Mouse (Mus musculus) liver, embryonic 11.5 days (tissue): ENCODE measurements around the gene Wnk2. TPM values are rescaled to one million over a fixed set of nuclear protein-coding genes. Genes with fewer than 3 reads are reported as not detected.

Source experiments
- ATAC-seq: fragments of 200-750 bp; cut with Nextera tagmentation; replicated peaks from 2 replicates; pipeline ENCODE4 v1.8.0; 2017; ENCODE audit warnings: moderate number of reproducible peaks, mild to moderate bottlenecking, moderate TSS enrichment, moderate library complexity; ENCODE audit not compliant: low FRiP score
- DNase-seq: peaks from one replicate; pipeline ENCODE4 v3.0.0-alpha.2; 2017; ENCODE audit warnings: low spot score
- H3K27ac ChIP-seq: fragments of 300-500 bp; sonication (generic); 2 replicates; pipeline ENCODE4 v1.5.1; 2014; ENCODE audit warnings: mild to moderate bottlenecking, low read depth, low read length, control low read depth
- H3K27me3 ChIP-seq: fragments of 300-500 bp; sonication (generic); replicated peaks from 2 replicates; pipeline ENCODE4 v1.6.1; 2014; ENCODE audit warnings: low read length, mixed read lengths; ENCODE audit not compliant: control insufficient read depth, insufficient read depth
- H3K36me3 ChIP-seq: fragments of 300-500 bp; sonication (generic); 2 replicates; pipeline ENCODE4 v1.6.1; 2014; ENCODE audit warnings: mild to moderate bottlenecking, low read length, moderate library complexity, mixed read lengths; ENCODE audit not compliant: control insufficient read depth, insufficient read depth
- H3K4me1 ChIP-seq: fragments of 300-500 bp; sonication (generic); replicated peaks from 2 replicates; pipeline ENCODE4 v1.6.1; 2014; ENCODE audit warnings: low read length, mixed read lengths; ENCODE audit not compliant: control insufficient read depth, insufficient read depth
- H3K4me2 ChIP-seq: fragments of 300-500 bp; sonication (generic); 2 replicates; pipeline ENCODE4 v1.6.1; 2014; ENCODE audit warnings: mild to moderate bottlenecking, control low read depth, moderate library complexity
- H3K4me3 ChIP-seq: fragments of 300-500 bp; sonication (generic); 2 replicates; pipeline ENCODE4 v1.5.1; 2014; ENCODE audit warnings: low read depth, low read length, control low read depth
- H3K9ac ChIP-seq: fragments of 300-500 bp; sonication (generic); 2 replicates; pipeline ENCODE4 v1.6.1; 2014; ENCODE audit warnings: low read depth, low read length, control low read depth
- H3K9me3 ChIP-seq: fragments of 300-500 bp; sonication (generic); 2 replicates; pipeline ENCODE4 v1.6.1; 2016; ENCODE audit warnings: low read length, inconsistent platforms, mixed read lengths; ENCODE audit not compliant: control insufficient read depth
- WGBS: fragments of 180-500 bp; shearing (Covaris S2); extraction: QIAGEN DNeasy Blood & Tissue Kit; methylation state at CpG from one replicate; pipeline ENCODE4 v1.1.7; 2014; 5-methylcytosine and 5-hydroxymethylcytosine counted together
- polyA plus RNA-seq: library from polyadenylated mRNA; unstranded; fragments of >200 nt; fragmentation: Nextera tagmentation; extraction: Ambion mirVana; gene quantifications from 2 replicates; pipeline ENCODE4 v1.2.1, GENCODE M21; 2014

The Wnk2 gene
- polyA plus RNA-seq, 1 experiment from 2014 or later: 0.45 TPM

DNA sequence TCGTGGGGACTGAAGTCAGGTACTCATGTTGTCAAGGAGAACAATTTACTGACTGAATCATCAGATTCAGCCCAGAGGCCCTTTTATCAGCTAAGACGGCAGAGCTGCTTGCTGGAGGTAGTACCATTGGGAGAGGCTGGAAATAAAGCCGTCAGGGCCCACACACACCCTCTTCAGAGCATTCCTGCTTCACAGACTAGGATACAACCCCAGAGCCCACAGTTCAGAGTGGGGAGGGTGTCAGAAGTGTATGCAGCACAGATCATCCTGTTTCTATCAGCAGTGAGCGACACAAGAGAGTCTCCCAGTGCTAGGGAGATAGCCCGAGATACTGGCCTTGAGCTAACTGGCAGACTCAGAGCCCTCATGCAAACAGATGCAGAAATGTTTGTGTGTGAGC, 35.3 kb upstream of the Wnk2 start:
- 50% methylated on average over 5 of the region's 5 CpGs for WGBS
- ATAC-seq (no peak), DNase-seq (no peak)
- Histone ChIP-seq H3K9ac (no peak overlapping the region), H3K36me3 (no peaks in the 10 kb centered on the region), H3K27ac (no peak overlapping the region), H3K4me3 (no peak overlapping the region), H3K27me3 (no peaks in the 10 kb centered on the region; the same call in 1 of the 2 replicates), H3K9me3 (no peaks in the 10 kb centered on the region), H3K4me2 (no peak overlapping the region), H3K4me1 (peaks cover 9% of the 10 kb centered on the region)

DNA sequence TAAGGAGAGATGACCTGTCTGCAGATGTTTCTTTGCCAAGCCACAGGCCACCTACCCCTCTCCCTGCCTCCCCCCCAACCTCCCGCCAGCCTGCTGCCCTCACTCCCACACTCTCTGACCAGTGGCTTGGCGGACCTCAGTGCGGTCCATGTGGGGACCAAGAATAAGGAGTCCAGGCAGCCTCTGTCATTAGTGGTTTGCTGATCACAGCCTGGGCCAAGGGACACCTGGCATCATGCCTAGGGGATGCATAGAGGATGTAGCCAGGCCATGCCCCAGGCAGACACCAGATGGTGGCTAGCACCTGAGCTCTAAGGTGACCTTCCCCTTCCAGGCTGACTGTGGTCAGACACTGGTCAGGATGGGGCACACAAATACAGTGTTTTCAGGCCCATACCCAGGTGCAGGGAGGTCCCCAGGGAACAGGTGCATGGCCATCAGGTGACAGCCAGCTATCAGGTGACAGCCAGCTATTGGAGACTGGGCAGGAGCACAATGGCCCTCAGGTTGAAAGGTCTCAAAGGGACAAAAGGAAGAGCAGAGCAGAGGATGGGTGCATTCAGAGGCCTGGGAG, 33.7 kb upstream of the Wnk2 start:
- ATAC-seq (no peak), DNase-seq (no peak)
- Histone ChIP-seq H3K4me3 (no peak overlapping the region), H3K36me3 (no peaks in the 10 kb centered on the region), H3K9ac (no peak overlapping the region), H3K9me3 (no peaks in the 10 kb centered on the region), H3K4me1 (peaks cover 1% of the 10 kb centered on the region), H3K4me2 (no peak overlapping the region), H3K27ac (no peak overlapping the region), H3K27me3 (no peaks in the 10 kb centered on the region; the same call in 1 of the 2 replicates)
- WGBS: 91% methylated on average over 3 of the region's 3 CpGs

DNA sequence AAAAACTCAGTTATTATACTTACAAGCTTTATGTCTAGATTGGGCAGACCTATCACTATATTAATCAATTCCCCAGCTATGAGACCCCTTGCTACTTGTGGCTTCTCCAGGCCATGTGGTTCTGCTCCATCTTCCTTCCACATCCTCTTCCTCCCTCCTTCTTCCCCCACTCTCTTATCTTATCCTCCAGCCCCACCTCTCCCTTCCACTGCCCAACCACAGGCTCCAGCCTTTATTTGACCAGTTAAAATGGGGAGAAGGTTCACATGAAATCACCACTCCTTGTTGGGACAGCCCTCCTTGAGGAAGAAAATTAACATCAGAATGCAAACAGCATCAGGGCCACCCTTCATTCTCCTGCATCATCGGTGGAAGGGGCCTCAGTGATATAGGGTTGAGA, 32.9 kb upstream of the Wnk2 start:
- Histone ChIP-seq H3K27me3 (no peaks in the 10 kb centered on the region; the same call in 1 of the 2 replicates), H3K4me1 (no peaks in the 10 kb centered on the region; the same call in 1 of the 2 replicates), H3K4me2 (no peak overlapping the region), H3K9ac (no peak overlapping the region), H3K27ac (no peak overlapping the region), H3K36me3 (no peaks in the 10 kb centered on the region), H3K4me3 (no peak overlapping the region), H3K9me3 (no peaks in the 10 kb centered on the region)
- WGBS: 35% methylated on average over 1 of the region's 1 CpGs
- DNase-seq (no peak), ATAC-seq (no peak)

DNA sequence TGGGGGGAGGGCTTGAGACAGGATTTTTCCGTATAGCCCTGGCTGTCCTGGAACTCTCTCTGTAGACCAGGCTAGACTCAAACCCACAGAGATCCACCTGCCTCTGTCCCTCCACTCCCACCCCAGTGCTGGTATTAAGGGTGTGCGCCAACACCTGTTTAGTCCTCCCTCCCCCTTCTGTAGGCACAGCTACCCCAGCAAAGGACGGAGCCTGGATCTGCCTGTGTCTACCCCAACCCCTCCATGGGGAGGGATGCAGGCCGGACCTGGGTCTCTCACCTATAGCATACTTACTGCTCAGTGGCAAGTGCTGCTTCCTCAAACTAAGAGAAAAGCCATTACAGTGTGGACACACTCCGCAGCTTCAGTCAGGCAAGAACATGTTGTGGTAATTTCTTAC, 32.5 kb upstream of the Wnk2 start:
- WGBS: 64% methylated on average over 5 of the region's 5 CpGs
- Histone ChIP-seq H3K9ac (no peak overlapping the region), H3K9me3 (no peaks in the 10 kb centered on the region), H3K27me3 (no peaks in the 10 kb centered on the region; the same call in 1 of the 2 replicates), H3K4me2 (no peak overlapping the region), H3K4me3 (no peak overlapping the region), H3K4me1 (no peaks in the 10 kb centered on the region; the same call in 1 of the 2 replicates), H3K27ac (no peak overlapping the region), H3K36me3 (no peaks in the 10 kb centered on the region)
- DNase-seq (no peak), ATAC-seq (no peak)

DNA sequence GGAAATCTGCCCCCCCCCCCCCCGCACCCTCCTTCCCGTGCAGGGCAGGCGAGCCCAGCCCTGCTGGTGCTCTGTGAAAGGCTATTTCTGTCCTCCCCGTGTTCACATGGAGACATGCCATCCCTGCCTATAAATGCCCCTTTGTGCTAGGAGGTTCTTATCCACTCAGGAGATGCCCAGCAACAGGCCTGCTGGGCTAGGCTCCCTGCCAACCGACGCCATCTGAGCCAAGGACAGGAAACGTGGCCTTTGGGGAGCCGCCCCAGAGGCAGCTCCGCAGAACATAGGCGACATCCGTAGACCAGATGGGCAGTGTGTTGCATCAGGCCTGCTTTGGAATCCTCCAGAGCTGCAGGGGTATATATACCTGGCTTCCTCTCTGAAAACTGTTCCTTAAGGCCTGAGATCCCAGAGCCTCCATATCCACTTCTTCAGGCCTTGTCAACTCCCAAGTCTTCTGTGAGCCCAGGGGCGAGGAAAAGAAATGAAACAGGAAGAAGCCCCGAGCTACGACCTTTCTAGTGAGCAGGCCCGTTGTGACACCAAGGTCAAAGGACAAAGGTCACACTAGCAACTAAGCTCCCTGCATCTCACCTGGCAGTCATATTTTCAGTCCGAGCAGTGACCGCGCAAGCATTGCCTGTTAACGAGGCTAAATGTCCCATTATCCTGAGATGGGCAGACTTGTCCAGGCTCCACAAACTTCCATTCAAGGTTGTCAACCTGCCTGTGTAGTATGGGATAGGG, 31.2 kb upstream of the Wnk2 start:
- Histone ChIP-seq H3K36me3 (no peaks in the 10 kb centered on the region), H3K9ac (no peak overlapping the region), H3K27ac (no peak overlapping the region), H3K4me1 (no peaks in the 10 kb centered on the region; the same call in 1 of the 2 replicates), H3K4me3 (no peak overlapping the region), H3K27me3 (no peaks in the 10 kb centered on the region; the same call in 1 of the 2 replicates), H3K9me3 (no peaks in the 10 kb centered on the region), H3K4me2 (no peak overlapping the region)
- ATAC-seq: no peak
- no peak for DNase-seq
- 74% methylated on average over 19 of the region's 19 CpGs for WGBS

DNA sequence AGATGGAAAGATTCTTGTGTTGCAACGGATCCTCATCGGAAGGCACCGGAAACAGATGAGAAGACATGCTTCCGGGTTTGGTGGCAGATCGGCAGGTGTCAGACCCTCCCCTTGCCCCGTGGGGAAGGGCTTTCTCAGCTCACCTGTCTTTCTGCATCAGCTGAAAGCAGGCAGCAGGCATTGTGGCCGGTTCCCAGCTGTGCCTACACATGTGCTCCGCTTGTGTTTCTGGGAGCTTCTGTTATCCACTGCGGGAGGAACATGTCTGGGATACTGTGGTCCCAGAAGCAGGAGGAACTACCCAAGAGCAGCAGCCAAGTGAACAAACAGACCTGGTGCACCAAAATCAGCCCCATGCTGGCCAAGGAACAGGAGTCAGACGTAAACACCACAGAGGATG, 27.7 kb upstream of the Wnk2 start:
- Histone ChIP-seq H3K4me2 (no peak overlapping the region), H3K9ac (no peak overlapping the region), H3K27ac (no peak overlapping the region), H3K27me3 (no peaks in the 10 kb centered on the region), H3K9me3 (no peaks in the 10 kb centered on the region), H3K4me1 (0 out of 2 replicates have a peak, but pooled peaks cover 3% of the 10 kb centered on the region), H3K4me3 (no peak overlapping the region), H3K36me3 (no peaks in the 10 kb centered on the region)
- WGBS: 76% methylated on average over 10 of the region's 10 CpGs
- DNase-seq (no peak), ATAC-seq (no peak)

DNA sequence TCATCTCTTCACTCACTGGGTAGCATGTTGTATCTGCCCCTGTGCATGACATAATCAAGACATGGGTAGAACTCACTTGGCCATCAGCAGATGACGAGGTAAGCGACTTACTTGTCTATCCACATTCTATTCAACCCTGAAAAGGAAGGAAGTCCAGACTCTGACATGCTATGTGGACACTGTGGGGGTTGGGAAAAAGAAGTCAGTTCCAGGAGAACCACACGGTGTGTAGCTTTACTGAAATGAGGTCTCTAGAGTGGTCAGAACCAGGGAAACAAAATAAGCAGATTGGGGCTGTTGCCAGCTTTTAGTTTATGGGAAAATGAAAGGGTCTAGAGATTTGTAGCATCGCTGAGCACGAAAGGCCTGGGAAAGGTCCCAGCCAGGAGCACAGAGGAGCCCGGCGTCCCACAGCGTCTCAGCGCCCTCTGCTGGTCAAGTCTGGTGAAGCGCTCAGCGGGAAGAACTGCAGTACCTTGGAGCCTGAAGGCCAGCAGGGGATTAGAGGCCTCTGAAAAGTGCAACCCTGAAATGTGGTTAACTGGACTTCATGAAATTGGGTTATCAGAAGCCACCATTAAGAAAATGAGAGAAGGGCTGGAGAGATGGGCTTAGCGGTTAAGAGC, 25.3 kb upstream of the Wnk2 start:
- ATAC-seq (peak; percentile 72; the same call in 1 of the 2 replicates), DNase-seq (peak; percentile 86)
- H3K36me3 ChIP-seq: no peaks in the 10 kb centered on the region
- H3K27ac ChIP-seq: no peak overlapping the region
- WGBS: 6% methylated on average over 12 of the region's 12 CpGs
- H3K27me3 ChIP-seq: no peaks in the 10 kb centered on the region
- no peak overlapping the region for H3K9ac ChIP-seq
- no peaks in the 10 kb centered on the region for H3K9me3 ChIP-seq
- H3K4me2 ChIP-seq: no peak overlapping the region
- H3K4me3 ChIP-seq: no peak overlapping the region
- 0 out of 2 replicates have a peak, but pooled peaks cover 3% of the 10 kb centered on the region for H3K4me1 ChIP-seq

DNA sequence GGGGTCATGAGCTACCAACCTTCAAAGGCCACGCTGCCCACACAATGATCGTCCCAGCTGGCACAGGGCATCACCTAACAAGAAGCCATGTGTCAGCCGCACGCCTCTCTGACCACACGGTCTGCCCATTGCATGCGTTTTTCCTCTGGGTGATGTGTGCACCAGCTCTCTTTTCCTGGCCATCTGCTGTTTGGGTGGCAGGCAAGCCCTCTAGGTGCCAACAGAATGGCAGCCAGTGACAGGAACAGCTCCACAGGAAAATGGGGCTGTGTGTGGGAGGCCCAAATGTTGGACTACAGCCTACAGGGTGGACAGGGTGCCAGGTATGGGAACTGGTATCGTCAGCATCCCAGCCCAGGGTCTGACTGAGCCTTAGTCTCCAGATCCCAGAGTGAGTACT, 24.5 kb upstream of the Wnk2 start:
- no peak for ATAC-seq
- no peak overlapping the region for H3K9ac ChIP-seq
- no peaks in the 10 kb centered on the region for H3K9me3 ChIP-seq
- H3K4me2 ChIP-seq: no peak overlapping the region
- no peaks in the 10 kb centered on the region for H3K36me3 ChIP-seq
- WGBS: 96% methylated on average over 7 of the region's 7 CpGs
- H3K27me3 ChIP-seq: no peaks in the 10 kb centered on the region
- H3K4me1 ChIP-seq: 0 out of 2 replicates have a peak, but pooled peaks cover 3% of the 10 kb centered on the region
- H3K27ac ChIP-seq: no peak overlapping the region
- no peak for DNase-seq
- no peak overlapping the region for H3K4me3 ChIP-seq
